Mouse (Mus musculus): ENCODE measurements at regions not wholly inside any gene's neighbourhood (a gene's known extent, or its start where the extent isn't known, plus 50 kb on each side); places are given as distances from the start of the nearest gene placed in this dataset.

DNA sequence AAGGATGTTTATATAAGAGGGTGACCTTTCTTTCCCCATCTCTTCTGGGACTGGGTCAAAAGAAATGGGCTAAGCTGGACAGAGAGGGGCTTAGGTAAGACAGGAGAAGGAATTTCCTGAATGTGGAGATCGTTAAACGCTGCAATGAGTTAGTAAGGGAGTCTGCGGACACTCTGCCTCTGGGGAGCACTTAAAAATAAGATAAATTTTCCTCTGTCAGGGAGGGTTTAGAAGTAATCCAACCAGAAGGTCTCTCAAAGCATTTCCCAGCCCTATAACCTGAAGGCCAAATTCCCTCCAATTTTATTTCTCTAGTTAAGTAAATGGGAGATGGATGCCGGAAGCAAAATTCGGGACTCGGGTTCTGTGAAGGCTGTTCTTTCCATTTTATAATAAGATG, 367.3 kb upstream of the Nfe2l3 start:
- TF ChIP-seq CTCF (IDR thresholded peaks at IDR 0.05; ENCODE audit: insufficient read depth, low read depth, low read length) (no peak), POLR2A (IDR thresholded peaks at IDR 0.05; ENCODE audit: insufficient read depth, low read depth, low read length) (no peak)
- Histone ChIP-seq H3K4me3 (ENCODE audit: insufficient read depth, low read depth, low read length) (no peak overlapping the region), H3K4me1 (ENCODE audit: control insufficient read depth, insufficient read depth, low read length) (no peaks in the 10 kb centered on the region), H3K27ac (ENCODE audit: insufficient read depth, low read depth, low read length) (no peak overlapping the region)
- WGBS, result 94% methylated on average over 6 of the region's 6 CpGs

DNA sequence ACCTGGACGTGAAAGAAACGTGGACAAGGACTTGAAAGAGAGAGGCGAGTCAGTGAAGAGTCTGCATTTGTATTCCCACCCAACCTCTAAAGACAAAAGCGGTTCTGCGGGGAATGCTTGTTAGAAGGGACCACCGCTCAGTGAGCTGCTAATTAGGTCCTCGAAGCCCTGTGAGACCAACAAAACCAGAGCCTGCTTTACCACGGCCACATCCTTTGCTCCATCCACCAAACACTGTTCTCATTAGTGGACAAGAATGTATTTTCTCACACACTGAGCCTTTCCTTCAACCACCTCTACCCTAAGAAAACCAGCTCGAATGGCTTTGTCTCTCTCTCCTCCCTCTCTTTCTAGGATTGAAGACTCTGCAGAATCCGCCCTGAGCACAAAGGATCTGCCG, 365.1 kb upstream of the Nfe2l3 start:
- TF ChIP-seq CTCF (IDR thresholded peaks at IDR 0.05; ENCODE audit: insufficient read depth, low read depth, low read length) (no peak), POLR2A (IDR thresholded peaks at IDR 0.05; ENCODE audit: insufficient read depth, low read depth, low read length) (no peak)
- Histone ChIP-seq H3K4me1 (ENCODE audit: control insufficient read depth, insufficient read depth, low read length) (no peaks in the 10 kb centered on the region), H3K27ac (ENCODE audit: insufficient read depth, low read depth, low read length) (no peak overlapping the region), H3K4me3 (ENCODE audit: insufficient read depth, low read depth, low read length) (no peak overlapping the region)
- 56% methylated on average over 11 of the region's 11 CpGs for WGBS

- Histone ChIP-seq H3K4me1 (ENCODE audit: control insufficient read depth, insufficient read depth, low read length) (no peaks in the 10 kb centered on the region), H3K27ac (ENCODE audit: insufficient read depth, low read depth, low read length) (no peak overlapping the region), H3K4me3 (ENCODE audit: insufficient read depth, low read depth, low read length) (no peak overlapping the region)
- WGBS, result 57% methylated on average over 5 of the region's 5 CpGs
- TF ChIP-seq CTCF (IDR thresholded peaks at IDR 0.05; ENCODE audit: insufficient read depth, low read depth, low read length) (no peak), POLR2A (IDR thresholded peaks at IDR 0.05; ENCODE audit: insufficient read depth, low read depth, low read length) (no peak)
Measured at GRCm38 (mm10) chr6:51069945-51070344, 362.5 kb upstream of the Nfe2l3 start.

DNA sequence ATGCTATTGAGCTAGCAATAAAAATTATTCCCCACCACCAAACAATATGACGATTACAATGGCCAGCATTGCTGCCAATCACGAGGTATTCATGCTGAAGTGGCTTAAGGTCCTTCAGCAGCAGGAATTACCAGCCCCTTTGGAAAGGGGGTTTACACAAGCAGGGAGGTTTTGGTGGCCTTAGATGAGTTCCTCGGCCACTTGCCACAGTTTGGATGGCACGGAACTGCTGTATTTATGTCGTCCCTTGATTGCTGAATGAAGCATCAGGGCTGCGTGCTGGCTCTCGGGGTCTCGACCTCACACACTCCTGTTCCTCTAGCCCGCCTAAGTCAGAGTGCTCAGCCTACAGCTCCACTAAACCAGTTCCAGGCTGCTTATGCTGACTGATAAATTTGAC, 361.2 kb upstream of the Nfe2l3 start:
- TF ChIP-seq POLR2A (IDR thresholded peaks at IDR 0.05; ENCODE audit: insufficient read depth, low read depth, low read length) (no peak), CTCF (IDR thresholded peaks at IDR 0.05; ENCODE audit: insufficient read depth, low read depth, low read length) (no peak)
- Histone ChIP-seq H3K4me1 (ENCODE audit: control insufficient read depth, insufficient read depth, low read length) (no peaks in the 10 kb centered on the region), H3K4me3 (ENCODE audit: insufficient read depth, low read depth, low read length) (no peak overlapping the region), H3K27ac (ENCODE audit: insufficient read depth, low read depth, low read length) (no peak overlapping the region)
- 77% methylated on average over 9 of the region's 9 CpGs for WGBS

GRCm38 (mm10) chr6:51075026-51075425, 357.4 kb upstream of the Nfe2l3 start:
- 88% methylated on average over 8 of the region's 8 CpGs for WGBS
- TF ChIP-seq POLR2A (IDR thresholded peaks at IDR 0.05; ENCODE audit: insufficient read depth, low read depth, low read length) (no peak), CTCF (IDR thresholded peaks at IDR 0.05; ENCODE audit: insufficient read depth, low read depth, low read length) (no peak)
- H3K27ac ChIP-seq (ENCODE audit: insufficient read depth, low read depth, low read length), result no peak overlapping the region
- H3K4me1 ChIP-seq (ENCODE audit: control insufficient read depth, insufficient read depth, low read length), result peaks cover 9% of the 10 kb centered on the region
- no peak overlapping the region for H3K4me3 ChIP-seq (ENCODE audit: insufficient read depth, low read depth, low read length)

- WGBS, result 56% methylated on average over 21 of the region's 21 CpGs
- TF ChIP-seq CTCF (IDR thresholded peaks at IDR 0.05; ENCODE audit: insufficient read depth, low read depth, low read length) (no peak), POLR2A (IDR thresholded peaks at IDR 0.05; ENCODE audit: insufficient read depth, low read depth, low read length) (no peak)
- H3K27ac ChIP-seq (ENCODE audit: insufficient read depth, low read depth, low read length), result no peak overlapping the region
Measured at GRCm38 (mm10) chr6:51076861-51077768, 355.4 kb upstream of the Nfe2l3 start.

DNA sequence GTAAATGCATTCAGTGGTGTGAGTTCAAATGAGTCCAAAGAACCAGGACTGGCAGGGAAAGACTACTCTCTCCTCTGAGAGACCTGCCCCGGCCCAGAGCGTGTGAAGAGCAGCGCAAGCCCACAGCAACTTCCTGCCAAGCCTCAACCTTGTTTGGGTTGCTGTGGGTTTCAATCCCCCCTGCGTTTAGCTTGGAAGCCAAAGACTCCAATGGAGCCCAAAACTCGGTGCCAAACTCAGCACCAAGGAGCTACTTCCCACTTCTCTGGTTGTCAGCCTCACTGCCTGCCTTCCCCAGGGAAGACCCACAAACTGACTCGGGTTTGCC, 354.7 kb upstream of the Nfe2l3 start:
- TF ChIP-seq CTCF (IDR thresholded peaks at IDR 0.05; ENCODE audit: insufficient read depth, low read depth, low read length) (no peak), POLR2A (IDR thresholded peaks at IDR 0.05; ENCODE audit: insufficient read depth, low read depth, low read length) (no peak)
- 16% methylated on average over 6 of the region's 6 CpGs for WGBS
- H3K27ac ChIP-seq (ENCODE audit: insufficient read depth, low read depth, low read length), result no peak overlapping the region
- peaks cover 9% of the 10 kb centered on the region for H3K4me1 ChIP-seq (ENCODE audit: control insufficient read depth, insufficient read depth, low read length)
- no peak overlapping the region for H3K4me3 ChIP-seq (ENCODE audit: insufficient read depth, low read depth, low read length)

More at GRCm38 (mm10) chr6:51076861-51077768, 355.4 kb upstream of the Nfe2l3 start:
- Histone ChIP-seq H3K4me3 (ENCODE audit: insufficient read depth, low read depth, low read length) (no peak overlapping the region), H3K4me1 (ENCODE audit: control insufficient read depth, insufficient read depth, low read length) (peaks cover 9% of the 10 kb centered on the region)

DNA sequence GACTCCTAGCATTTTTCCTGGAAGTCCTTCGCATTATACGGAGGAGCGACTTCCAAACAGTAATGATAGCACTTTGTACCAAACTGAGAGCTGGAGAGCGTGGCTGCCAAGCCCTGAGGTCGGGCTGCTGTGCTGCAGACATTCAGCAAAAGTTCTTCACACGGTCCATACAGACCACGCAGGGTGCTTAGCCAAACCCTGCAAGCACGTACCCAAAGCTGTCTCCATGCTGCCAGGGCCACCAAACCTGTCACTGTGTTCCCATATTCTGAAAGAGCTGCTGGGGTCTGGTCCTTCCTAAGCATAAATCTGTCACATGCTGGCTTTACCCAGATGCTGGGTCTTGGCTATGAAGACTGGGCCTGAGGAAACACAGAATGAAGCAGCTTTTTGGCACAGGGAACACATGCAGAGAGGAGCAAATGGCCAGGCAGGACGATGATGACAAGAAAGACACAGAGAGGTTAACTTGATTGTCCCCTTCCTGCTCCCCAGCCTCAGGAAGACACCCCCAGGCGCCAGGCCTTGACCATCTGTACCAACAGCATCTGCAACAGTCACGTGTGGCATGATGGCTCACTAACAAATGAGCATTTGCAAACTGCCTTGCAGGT, 354.0 kb upstream of the Nfe2l3 start:
- Histone ChIP-seq H3K4me1 (ENCODE audit: control insufficient read depth, insufficient read depth, low read length) (peaks cover 9% of the 10 kb centered on the region), H3K4me3 (ENCODE audit: insufficient read depth, low read depth, low read length) (no peak overlapping the region)
- WGBS, result 47% methylated on average over 11 of the region's 11 CpGs

DNA sequence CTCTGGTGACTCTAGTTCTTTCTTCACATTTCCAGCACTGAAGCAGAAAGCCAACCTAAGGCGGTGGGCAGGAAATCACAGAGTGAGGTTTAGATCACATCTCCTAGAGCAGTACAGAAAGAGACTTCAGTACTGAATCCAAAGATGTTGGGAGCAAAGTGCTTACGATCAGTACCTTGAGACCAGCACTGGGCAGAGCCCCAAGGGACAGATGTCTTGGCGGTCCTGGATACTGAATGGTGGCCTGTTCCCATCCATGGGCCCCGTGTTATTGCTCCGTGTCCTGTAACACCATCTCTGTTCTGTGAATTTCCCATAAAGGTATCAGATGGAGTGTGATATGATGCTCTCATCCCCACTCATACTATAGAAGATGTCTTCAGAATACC, 353.5 kb upstream of the Nfe2l3 start:
- no peak for TF ChIP-seq POLR2A (IDR thresholded peaks at IDR 0.05; ENCODE audit: insufficient read depth, low read depth, low read length)
- no peak for TF ChIP-seq CTCF (IDR thresholded peaks at IDR 0.05; ENCODE audit: insufficient read depth, low read depth, low read length)
- H3K4me1 ChIP-seq (ENCODE audit: control insufficient read depth, insufficient read depth, low read length), result peaks cover 9% of the 10 kb centered on the region
- no peak overlapping the region for H3K4me3 ChIP-seq (ENCODE audit: insufficient read depth, low read depth, low read length)
- H3K27ac ChIP-seq (ENCODE audit: insufficient read depth, low read depth, low read length), result no peak overlapping the region
- 97% methylated on average over 5 of the region's 5 CpGs for WGBS

More for the DNA sequence above, 354.0 kb upstream of the Nfe2l3 start:
- H3K27ac ChIP-seq (ENCODE audit: insufficient read depth, low read depth, low read length), result no peak overlapping the region
- no peak for TF ChIP-seq POLR2A (IDR thresholded peaks at IDR 0.05; ENCODE audit: insufficient read depth, low read depth, low read length)
- no peak for TF ChIP-seq CTCF (IDR thresholded peaks at IDR 0.05; ENCODE audit: insufficient read depth, low read depth, low read length)
